Mouse (Mus musculus) CH12.LX (cell line): Measurements from ENCODE around the gene Irak1bp1.

Experiments used
- CTCF ChIP-seq, 2 experiments: IDR thresholded peaks in 1 of 2; conservative IDR thresholded peaks in 1 of 2; 2 replicates each; pipeline ENCODE4 v1.5.1; 2011 to 2012; ENCODE audit warnings: low read depth in 2 of 2, low read length in 2 of 2, improper control_type of control experiment in 1 of 2, inconsistent platforms in 1 of 2, mild to moderate bottlenecking in 1 of 2, moderate library complexity in 1 of 2
- EP300 ChIP-seq: IDR thresholded peaks from 2 replicates; pipeline ENCODE4 v1.6.1; 2011; ENCODE audit warnings: low read length, improper control_type of control experiment
- IRF4 ChIP-seq: IDR thresholded peaks from 2 replicates; pipeline ENCODE4 v1.6.1; 2014; ENCODE audit warnings: low read depth, mild to moderate bottlenecking, inconsistent platforms, low read length, improper control_type of control experiment

DNA sequence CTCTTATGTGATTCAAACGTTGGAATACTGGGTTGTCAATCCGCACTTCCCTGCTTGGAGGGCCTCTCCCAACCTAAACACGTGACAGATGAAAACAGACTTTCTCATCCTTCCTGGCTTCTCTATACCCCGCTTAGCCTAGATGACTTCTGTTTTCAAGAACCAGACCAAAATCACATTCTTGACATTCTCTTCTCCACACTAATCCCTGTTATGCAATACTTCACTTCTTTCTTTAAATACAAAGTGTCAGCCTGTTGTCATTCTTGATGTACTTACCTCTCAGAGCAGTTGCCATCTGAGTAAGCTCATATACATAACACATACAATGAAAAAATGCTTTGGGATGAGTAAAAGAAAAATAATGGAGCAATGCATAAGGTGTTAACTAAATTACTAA, 2.6 kb downstream of the Irak1bp1 start:
- no peak for TF ChIP-seq CTCF (conservative IDR thresholded peaks at IDR 0.05 in 1 of 2, IDR thresholded peaks at IDR 0.05 in 1 of 2; ENCODE audit: low read depth in 2 of 2, low read length in 2 of 2)
- no peak for TF ChIP-seq EP300
- no peak for TF ChIP-seq IRF4
